Mouse (Mus musculus) kidney, adult 2 months (tissue): ENCODE measurements around the gene Serpina16. TPM values are rescaled to one million over a fixed set of nuclear protein-coding genes. Genes with fewer than 3 reads are reported as not detected.

ENCODE experiments used
- DNase-seq: peaks from one replicate; pipeline ENCODE4 v3.0.0; 2021
- H3K27ac ChIP-seq: fragments of 200-500 bp; 2 replicates; pipeline ENCODE4 v1.5.1; 2012; ENCODE audit warnings: low read depth, low read length, control low read depth, inconsistent platforms; ENCODE audit not compliant: insufficient read depth
- H3K27me3 ChIP-seq: fragments of 200-500 bp; replicated peaks from 2 replicates; pipeline ENCODE4 v1.6.1; 2012; ENCODE audit warnings: mild to moderate bottlenecking, moderate library complexity, low read length, inconsistent platforms; ENCODE audit not compliant: control insufficient read depth, insufficient read depth
- H3K36me3 ChIP-seq: fragments of 200-500 bp; 2 replicates; pipeline ENCODE4 v1.6.1; 2012; ENCODE audit warnings: mild to moderate bottlenecking, moderate library complexity, low read length, inconsistent platforms; ENCODE audit not compliant: control insufficient read depth, insufficient read depth
- H3K4me1 ChIP-seq: fragments of 200-500 bp; 2 replicates; pipeline ENCODE4 v1.6.1; 2011; ENCODE audit warnings: low read length; ENCODE audit not compliant: control insufficient read depth, insufficient read depth
- H3K4me3 ChIP-seq: fragments of 200-500 bp; 2 replicates; pipeline ENCODE4 v1.5.1; 2011; ENCODE audit warnings: mild to moderate bottlenecking, low read depth, low read length, control low read depth; ENCODE audit not compliant: insufficient read depth
- CTCF ChIP-seq: fragments of 200-500 bp; conservative IDR thresholded peaks from 2 replicates; pipeline ENCODE4 v1.5.1; 2011; ENCODE audit warnings: low read depth, mild to moderate bottlenecking, control low read depth, low read length, moderate library complexity, mixed read lengths; ENCODE audit not compliant: insufficient read depth, insufficient read length
- POLR2A ChIP-seq: fragments of 200-500 bp; IDR thresholded peaks from one replicate; pipeline ENCODE4 v1.6.1; 2011; ENCODE audit warnings: low read depth, low read length, control low read depth
- WGBS: fragments of 180-500 bp; shearing (Covaris S2); methylation state at CpG from one replicate; pipeline ENCODE4 v1.1.7; 2018; 5-methylcytosine and 5-hydroxymethylcytosine counted together
- polyA plus RNA-seq: library from polyadenylated mRNA; depleted of rRNA; stranded (reverse); fragments of >200 nt; gene quantifications from 2 replicates; pipeline ENCODE4 v1.2.3, GENCODE M21; 2012; rRNA removed

The Serpina16 gene
- polyA plus RNA-seq, 1 experiment: not detected

GRCm38 (mm10) chr12:103643336-103643735 lies 32.6 kb downstream of the Serpina16 start:
- no peaks in the 10 kb centered on the region for H3K4me1 ChIP-seq
- 0% methylated on average over 2 of the region's 2 CpGs for WGBS
- no peak overlapping the region for H3K4me3 ChIP-seq
- H3K27ac ChIP-seq: no peak overlapping the region
- no peaks in the 10 kb centered on the region for H3K36me3 ChIP-seq
- no peaks in the 10 kb centered on the region for H3K27me3 ChIP-seq
- peak; percentile 77 for DNase-seq
- TF ChIP-seq POLR2A: no peak
- TF ChIP-seq CTCF: peak; percentile 91

GRCm38 (mm10) chr12:103635846-103636245 lies 40.1 kb downstream of the Serpina16 start:
- 78% methylated on average over 2 of the region's 2 CpGs for WGBS
- Histone ChIP-seq H3K4me3 (no peak overlapping the region), H3K27ac (no peak overlapping the region), H3K36me3 (no peaks in the 10 kb centered on the region), H3K27me3 (no peaks in the 10 kb centered on the region), H3K4me1 (no peaks in the 10 kb centered on the region)
- DNase-seq: no peak
- TF ChIP-seq POLR2A (no peak), CTCF (no peak)

GRCm38 (mm10) chr12:103634430-103634829 lies 41.5 kb downstream of the Serpina16 start:
- Histone ChIP-seq H3K27me3 (no peaks in the 10 kb centered on the region), H3K4me3 (no peak overlapping the region), H3K27ac (no peak overlapping the region), H3K36me3 (no peaks in the 10 kb centered on the region), H3K4me1 (no peaks in the 10 kb centered on the region)
- DNase-seq: no peak
- TF ChIP-seq CTCF (no peak), POLR2A (no peak)
- WGBS: 83% methylated on average over 2 of the region's 2 CpGs

GRCm38 (mm10) chr12:103631203-103631612 lies 44.7 kb downstream of the Serpina16 start, which contains the start of gene Serpina10:
Serpina10 (minus strand) TSS chr12:103631444.
- WGBS: 54% methylated on average over 3 of the region's 3 CpGs

More at GRCm38 (mm10) chr12:103631203-103631612, 44.7 kb downstream of the Serpina16 start, which contains the start of gene Serpina10:
- no peak for TF ChIP-seq POLR2A
- no peak for TF ChIP-seq CTCF
- Histone ChIP-seq H3K27ac (no peak within 1 kb of the TSS), H3K27me3 (no peaks in the 10 kb centered on the region), H3K4me3 (no peak within 1 kb of the TSS), H3K36me3 (no peaks in the 10 kb centered on the region), H3K4me1 (no peaks in the 10 kb centered on the region)
- DNase-seq: peak; percentile 14

Other genes with a start within 250 kb of the Serpina16 start
- gene Ifi27, start 241.9 kb downstream of the Serpina16 start, polyA plus RNA-seq: 320 and 355 TPM in 2 replicates
- gene Ifi27l2a, start 232.5 kb downstream of the Serpina16 start, polyA plus RNA-seq: 427 and 428 TPM in 2 replicates
- gene Ifi27l2b, start 218.9 kb downstream of the Serpina16 start, polyA plus RNA-seq: 0.08 and 0.19 TPM in 2 replicates
- 0.99 and 1.0 TPM in 2 replicates for gene Ppp4r4, start 143.9 kb downstream of the Serpina16 start, polyA plus RNA-seq
- 1.5 TPM in 2 replicates for gene Serpina10, start 44.7 kb downstream of the Serpina16 start, polyA plus RNA-seq
- 0.58 and 0.81 TPM in 2 replicates for gene Serpina6, start 18.9 kb downstream of the Serpina16 start, polyA plus RNA-seq
- gene Serpina1f, start 19.4 kb upstream of the Serpina16 start, polyA plus RNA-seq: 214 and 308 TPM in 2 replicates
- 41.6 and 62.5 TPM in 2 replicates for gene Serpina1d, start 97.5 kb upstream of the Serpina16 start, polyA plus RNA-seq
- gene Serpina1b, start 154.2 kb upstream of the Serpina16 start, polyA plus RNA-seq: 1.3 and 1.5 TPM in 2 replicates
- 11.3 and 16.6 TPM in 2 replicates for gene Serpina1a, start 187.4 kb upstream of the Serpina16 start, polyA plus RNA-seq
- gene Serpina1c, start 228.7 kb upstream of the Serpina16 start, polyA plus RNA-seq: 3.2 and 4.0 TPM in 2 replicates